Mouse (Mus musculus): ENCODE results near the gene Hectd4. TPM values are rescaled to one million over a fixed set of nuclear protein-coding genes. Genes with fewer than 3 reads are reported as not detected.
A peak's percentile ranks its signal among the peaks of the same experiment; 100 is the strongest.

The Hectd4 gene
- polyA plus RNA-seq, 1 experiment from 2014 or later, result 14.7 TPM

GRCm38 (mm10) chr5:121264593-121264992, 44.6 kb downstream of the Hectd4 start:
- H3K4me3 ChIP-seq, result no peak overlapping the region
- ATAC-seq (ENCODE audit: low read depth), result no peak
- peaks cover 86% of the 10 kb centered on the region for H3K36me3 ChIP-seq
- H3K4me2 ChIP-seq, result no peak overlapping the region
- 90% methylated on average over 2 of the region's 2 CpGs for WGBS
- H3K4me1 ChIP-seq (replicated peaks), result no peaks in the 10 kb centered on the region
- H3K27me3 ChIP-seq, result no peaks in the 10 kb centered on the region
- H3K9ac ChIP-seq, result no peak overlapping the region
- H3K27ac ChIP-seq (replicated peaks), result no peak overlapping the region
- H3K9me3 ChIP-seq, result no peaks in the 10 kb centered on the region

DNA sequence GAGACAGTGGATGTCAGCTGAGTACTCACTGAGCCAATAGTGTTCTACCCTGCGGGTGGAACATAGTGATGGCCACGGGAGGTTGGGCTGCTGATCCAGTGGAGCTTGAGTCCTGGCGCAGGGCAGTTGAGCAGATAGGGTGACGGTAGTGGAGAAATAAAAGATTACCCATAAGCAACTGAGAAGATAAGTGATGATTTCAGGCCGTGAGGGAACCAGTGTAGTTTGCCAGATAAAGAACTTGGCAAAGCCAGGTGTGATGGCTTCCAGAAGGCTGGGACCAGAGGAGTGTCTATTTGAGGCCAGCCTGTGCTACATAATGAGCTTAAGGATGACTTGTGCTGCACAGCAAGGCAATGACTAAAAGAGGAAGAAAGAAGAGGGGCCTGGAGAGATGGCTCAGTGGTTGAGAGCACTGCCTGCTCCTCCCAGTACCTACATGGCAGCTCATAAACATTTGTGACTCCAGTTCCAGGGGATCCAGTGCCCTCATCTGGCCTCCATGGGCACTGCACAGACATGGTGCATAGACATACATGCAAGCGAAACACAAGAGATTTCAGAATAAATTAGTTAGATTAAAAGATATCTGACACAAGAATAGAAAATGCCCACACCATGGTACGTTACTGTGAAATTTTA, 46.8 kb downstream of the Hectd4 start:
- 92% methylated on average over 7 of the region's 7 CpGs for WGBS
- H3K4me2 ChIP-seq, result no peak overlapping the region
- no peak overlapping the region for H3K27ac ChIP-seq (replicated peaks)
- H3K36me3 ChIP-seq, result peaks cover 81% of the 10 kb centered on the region
- no peak overlapping the region for H3K9ac ChIP-seq
- ATAC-seq (ENCODE audit: low read depth), result no peak
- no peaks in the 10 kb centered on the region for H3K9me3 ChIP-seq
- H3K4me3 ChIP-seq, result no peak overlapping the region
- H3K27me3 ChIP-seq, result no peaks in the 10 kb centered on the region
- no peaks in the 10 kb centered on the region for H3K4me1 ChIP-seq (replicated peaks)

DNA sequence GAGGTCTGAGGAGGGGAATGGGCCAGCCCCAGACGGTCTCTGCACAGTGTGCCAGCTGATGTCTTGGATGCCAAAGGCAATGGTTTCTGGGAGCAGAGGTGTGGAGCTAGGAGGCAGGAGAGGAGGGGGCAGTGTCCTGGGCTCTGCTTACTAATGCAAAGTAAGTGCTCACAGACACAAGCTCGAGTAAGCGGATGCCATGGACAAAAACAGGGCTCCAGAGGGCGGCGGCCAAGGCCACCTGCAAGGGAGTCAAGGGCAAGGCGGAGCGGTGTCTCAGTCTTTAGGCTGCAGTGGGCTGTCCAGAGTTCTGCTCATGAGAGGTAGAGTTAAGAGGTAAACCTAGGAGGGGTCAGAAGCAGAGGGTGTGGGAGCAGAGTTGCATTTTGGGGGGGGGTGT, 51.0 kb downstream of the Hectd4 start:
- H3K27me3 ChIP-seq, result no peaks in the 10 kb centered on the region
- 91% methylated on average over 7 of the region's 7 CpGs for WGBS
- peaks cover 86% of the 10 kb centered on the region for H3K36me3 ChIP-seq
- no peaks in the 10 kb centered on the region for H3K9me3 ChIP-seq
- no peak overlapping the region for H3K4me2 ChIP-seq
- no peak for ATAC-seq (ENCODE audit: low read depth)
- H3K27ac ChIP-seq (replicated peaks), result 0 out of 2 replicates have a peak overlapping the region, but pooled peaks have one; percentile 4
- H3K4me1 ChIP-seq (replicated peaks), result no peaks in the 10 kb centered on the region
- no peak overlapping the region for H3K9ac ChIP-seq
- no peak overlapping the region for H3K4me3 ChIP-seq

DNA sequence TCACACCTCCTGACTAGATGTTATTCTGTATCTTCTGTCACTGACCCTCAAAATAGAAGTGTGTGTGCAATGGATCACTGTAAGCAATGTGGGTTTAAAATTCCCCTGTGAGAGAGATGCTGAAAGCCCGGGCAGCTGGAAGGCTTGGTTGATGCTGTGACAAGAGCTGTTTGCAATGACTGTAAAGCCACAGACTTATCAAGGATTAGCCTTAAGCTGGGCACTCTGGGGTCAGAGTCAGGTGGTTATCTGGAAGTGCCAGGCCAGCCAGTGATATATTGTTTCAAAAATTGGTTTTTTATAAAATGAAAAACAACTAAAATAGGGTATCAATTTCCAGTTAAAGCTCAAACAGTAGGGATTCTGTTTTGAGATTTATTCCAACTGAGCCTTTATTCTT, 56.8 kb downstream of the Hectd4 start:
- no peak overlapping the region for H3K27ac ChIP-seq (replicated peaks)
- H3K4me1 ChIP-seq (replicated peaks), result no peaks in the 10 kb centered on the region
- peaks cover 83% of the 10 kb centered on the region for H3K36me3 ChIP-seq
- no peak overlapping the region for H3K4me3 ChIP-seq
- no peak overlapping the region for H3K4me2 ChIP-seq
- no peak for ATAC-seq (ENCODE audit: low read depth)
- no peaks in the 10 kb centered on the region for H3K27me3 ChIP-seq
- H3K9me3 ChIP-seq, result no peaks in the 10 kb centered on the region
- 88% methylated on average over 1 of the region's 1 CpGs for WGBS
- H3K9ac ChIP-seq, result no peak overlapping the region

GRCm38 (mm10) chr5:121280456-121280855, 60.4 kb downstream of the Hectd4 start:
- no peaks in the 10 kb centered on the region for H3K9me3 ChIP-seq
- no peak overlapping the region for H3K4me3 ChIP-seq
- H3K4me2 ChIP-seq, result no peak overlapping the region
- no peak for ATAC-seq (ENCODE audit: low read depth)
- no peaks in the 10 kb centered on the region for H3K4me1 ChIP-seq (replicated peaks)
- H3K27ac ChIP-seq (replicated peaks), result no peak overlapping the region
- no peak overlapping the region for H3K9ac ChIP-seq
- H3K27me3 ChIP-seq, result no peaks in the 10 kb centered on the region
- H3K36me3 ChIP-seq, result peaks cover 78% of the 10 kb centered on the region
- 94% methylated on average over 4 of the region's 4 CpGs for WGBS

- H3K4me1 ChIP-seq (replicated peaks), result no peaks in the 10 kb centered on the region
- H3K4me3 ChIP-seq, result no peak overlapping the region
- H3K9ac ChIP-seq, result no peak overlapping the region
- peaks cover 91% of the 10 kb centered on the region for H3K36me3 ChIP-seq
- no peak for ATAC-seq (ENCODE audit: low read depth)
- no peaks in the 10 kb centered on the region for H3K27me3 ChIP-seq
- 92% methylated on average over 9 of the region's 9 CpGs for WGBS
- H3K9me3 ChIP-seq, result no peaks in the 10 kb centered on the region
- no peak overlapping the region for H3K27ac ChIP-seq (replicated peaks)
- H3K4me2 ChIP-seq, result no peak overlapping the region
Measured at GRCm38 (mm10) chr5:121283051-121283450, 63.0 kb downstream of the Hectd4 start.

GRCm38 (mm10) chr5:121284816-121285215, 64.8 kb downstream of the Hectd4 start:
- no peak for ATAC-seq (ENCODE audit: low read depth)
- H3K27ac ChIP-seq (replicated peaks), result no peak overlapping the region
- peaks cover 87% of the 10 kb centered on the region for H3K36me3 ChIP-seq
- H3K9me3 ChIP-seq, result no peaks in the 10 kb centered on the region
- no peak overlapping the region for H3K4me2 ChIP-seq
- 86% methylated on average over 5 of the region's 5 CpGs for whole genome bisulfite sequencing
- no peaks in the 10 kb centered on the region for H3K4me1 ChIP-seq (replicated peaks)
- H3K4me3 ChIP-seq, result no peak overlapping the region
- H3K27me3 ChIP-seq, result no peaks in the 10 kb centered on the region
- H3K9ac ChIP-seq, result no peak overlapping the region

- no peak for ATAC-seq (ENCODE audit: low read depth)
- no peak overlapping the region for H3K4me3 ChIP-seq
- H3K4me1 ChIP-seq (replicated peaks), result no peaks in the 10 kb centered on the region
- H3K27me3 ChIP-seq, result no peaks in the 10 kb centered on the region
- no peak overlapping the region for H3K9ac ChIP-seq
- H3K27ac ChIP-seq (replicated peaks), result no peak overlapping the region
- H3K36me3 ChIP-seq, result peaks cover 88% of the 10 kb centered on the region
- H3K9me3 ChIP-seq, result no peaks in the 10 kb centered on the region
- WGBS, result 97% methylated on average over 2 of the region's 2 CpGs
- no peak overlapping the region for H3K4me2 ChIP-seq
Measured at GRCm38 (mm10) chr5:121287213-121287612, 67.2 kb downstream of the Hectd4 start.

GRCm38 (mm10) chr5:121290289-121290688, 70.3 kb downstream of the Hectd4 start:
- Histone ChIP-seq H3K4me3 (no peak overlapping the region), H3K27me3 (no peaks in the 10 kb centered on the region), H3K27ac (replicated peaks) (no peak overlapping the region), H3K36me3 (peaks cover 91% of the 10 kb centered on the region), H3K4me2 (no peak overlapping the region), H3K4me1 (replicated peaks) (no peaks in the 10 kb centered on the region), H3K9ac (no peak overlapping the region), H3K9me3 (no peaks in the 10 kb centered on the region)
- ATAC-seq (ENCODE audit: low read depth), result no peak
- 90% methylated on average over 3 of the region's 3 CpGs for WGBS

- 89% methylated on average over 16 of the region's 16 CpGs for WGBS
- ATAC-seq (ENCODE audit: low read depth), result no peak
- H3K4me1 ChIP-seq (replicated peaks), result no peaks in the 10 kb centered on the region
- H3K9ac ChIP-seq, result no peak overlapping the region
- no peak overlapping the region for H3K4me3 ChIP-seq
- no peaks in the 10 kb centered on the region for H3K27me3 ChIP-seq
- H3K4me2 ChIP-seq, result no peak overlapping the region
- H3K36me3 ChIP-seq, result peaks cover 91% of the 10 kb centered on the region
- H3K9me3 ChIP-seq, result no peaks in the 10 kb centered on the region
- no peak overlapping the region for H3K27ac ChIP-seq (replicated peaks)
Measured at GRCm38 (mm10) chr5:121292309-121293165, 72.5 kb downstream of the Hectd4 start.

DNA sequence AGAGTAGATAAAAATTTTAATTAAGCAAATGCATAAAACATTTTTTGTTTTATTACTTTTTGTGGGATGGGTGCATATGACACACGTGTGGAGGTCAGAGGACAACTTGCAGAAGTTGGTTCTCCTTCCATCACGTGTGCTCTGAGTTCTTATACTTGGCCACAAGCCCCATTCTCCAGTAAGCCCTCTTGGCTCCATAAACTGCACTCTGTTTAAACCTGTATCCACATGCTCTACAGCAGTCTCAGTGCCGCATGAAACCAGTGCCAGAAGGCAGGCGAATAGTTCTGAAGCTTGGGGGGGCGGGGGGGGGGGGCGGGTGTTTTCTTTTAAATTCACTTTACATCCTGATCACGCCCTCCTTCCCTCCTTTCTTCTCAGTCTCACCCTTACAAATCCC, 85.0 kb downstream of the Hectd4 start:
- Histone ChIP-seq H3K27me3 (no peaks in the 10 kb centered on the region), H3K36me3 (peaks cover 98% of the 10 kb centered on the region), H3K9me3 (no peaks in the 10 kb centered on the region), H3K4me1 (replicated peaks) (no peaks in the 10 kb centered on the region), H3K9ac (no peak overlapping the region), H3K4me2 (no peak overlapping the region), H3K27ac (replicated peaks) (no peak overlapping the region), H3K4me3 (no peak overlapping the region)
- WGBS, result 90% methylated on average over 7 of the region's 7 CpGs
- ATAC-seq (ENCODE audit: low read depth), result no peak

DNA sequence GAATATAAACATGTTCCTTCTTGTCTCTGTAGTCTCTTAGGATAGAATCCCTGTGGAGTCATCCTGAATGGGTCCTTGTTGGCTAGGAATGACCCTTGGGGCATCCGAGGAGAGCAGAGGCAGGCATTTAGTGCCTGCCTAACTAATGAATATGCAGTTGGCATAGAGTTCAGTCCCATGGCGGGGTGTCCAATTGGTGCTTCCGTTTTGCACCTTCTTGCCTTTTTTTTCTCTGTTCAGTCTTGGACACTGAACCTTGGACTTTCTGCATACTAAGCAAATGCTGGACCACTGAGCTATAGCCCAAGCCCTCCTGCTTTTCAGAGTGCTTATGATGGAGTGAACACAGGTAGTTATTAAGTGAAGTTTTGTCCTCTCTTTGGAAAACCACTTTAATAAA, 87.6 kb downstream of the Hectd4 start:
- 54% methylated on average over 3 of the region's 3 CpGs for WGBS
- H3K9ac ChIP-seq, result no peak overlapping the region

More for the DNA sequence above, 87.6 kb downstream of the Hectd4 start:
- Histone ChIP-seq H3K4me2 (no peak overlapping the region), H3K27ac (replicated peaks) (no peak overlapping the region), H3K9me3 (no peaks in the 10 kb centered on the region), H3K36me3 (peaks cover 100% of the 10 kb centered on the region), H3K4me3 (no peak overlapping the region), H3K27me3 (no peaks in the 10 kb centered on the region), H3K4me1 (replicated peaks) (no peaks in the 10 kb centered on the region)
- ATAC-seq (ENCODE audit: low read depth), result no peak
